Mouse (Mus musculus): ENCODE data around the gene Klrg1. TPM values are rescaled to one million over a fixed set of nuclear protein-coding genes. Genes with fewer than 3 reads are reported as not detected.

Klrg1 gene
- total and polyA plus RNA-seq, 3 experiments: 0.28 to 1.0 TPM; not detected in 1

- Histone ChIP-seq H3K9me3 (replicated peaks; ENCODE audit: insufficient read depth, low read length) (no peaks in the 10 kb centered on the region), H3K27me3 (ENCODE audit: control insufficient read depth in 1 of 2, insufficient read depth in 2 of 2, low read length in 2 of 2) (no peaks in the 10 kb centered on the region), H3K9ac (ENCODE audit: control insufficient read depth, low read depth, low read length, poor library complexity, severe bottlenecking) (no peak overlapping the region), H3K4me3 (ENCODE audit: control insufficient read depth in 1 of 2, insufficient read depth in 1 of 2, low read depth in 2 of 2, low read length in 2 of 2) (no peak overlapping the region), H3K27ac (ENCODE audit: control insufficient read depth, low read depth, low read length) (no peak overlapping the region), H3K79me2 (ENCODE audit: control insufficient read depth, insufficient read depth, low read length, poor library complexity) (no peaks in the 10 kb centered on the region), H3K4me1 (ENCODE audit: control insufficient read depth in 1 of 2, insufficient read depth in 2 of 2, low read length in 2 of 2) (peaks cover 0 to 5% of the 10 kb centered on the region in 2 experiments; a peak in 1 of 4 replicates), H3K36me3 (ENCODE audit: control insufficient read depth in 1 of 2, insufficient read depth in 2 of 2, low read length in 2 of 2) (no peaks in the 10 kb centered on the region)
- no peak for TF ChIP-seq MEF2A (IDR thresholded peaks at IDR 0.05; ENCODE audit: extremely low read depth, insufficient replicate concordance, low read depth, low read length, poor library complexity, severe bottlenecking)
- no peak for DNase-seq (ENCODE audit: low read depth, low spot score)
Measured at GRCm38 (mm10) chr6:122284304-122284703, 1.6 kb upstream of the Klrg1 start.

- Histone ChIP-seq H3K79me2 (ENCODE audit: control insufficient read depth, insufficient read depth, low read length, poor library complexity) (no peaks in the 10 kb centered on the region), H3K36me3 (ENCODE audit: control insufficient read depth in 1 of 2, insufficient read depth in 2 of 2, low read length in 2 of 2) (no peaks in the 10 kb centered on the region), H3K4me3 (ENCODE audit: control insufficient read depth in 1 of 2, insufficient read depth in 1 of 2, low read depth in 2 of 2, low read length in 2 of 2) (no peak overlapping the region), H3K27ac (ENCODE audit: control insufficient read depth, low read depth, low read length) (no peak overlapping the region), H3K9ac (ENCODE audit: control insufficient read depth, low read depth, low read length, poor library complexity, severe bottlenecking) (no peak overlapping the region), H3K4me1 (ENCODE audit: control insufficient read depth in 1 of 2, insufficient read depth in 2 of 2, low read length in 2 of 2) (no peaks in the 10 kb centered on the region), H3K9me3 (replicated peaks; ENCODE audit: insufficient read depth, low read length) (no peaks in the 10 kb centered on the region), H3K27me3 (ENCODE audit: control insufficient read depth in 1 of 2, insufficient read depth in 2 of 2, low read length in 2 of 2) (no peaks in the 10 kb centered on the region)
- no peak for DNase-seq (ENCODE audit: low read depth, low spot score)
- TF ChIP-seq E2F4 (IDR thresholded peaks at IDR 0.05; ENCODE audit: borderline replicate concordance, low read depth, low read length) (no peak), NELFE (IDR thresholded peaks at IDR 0.05; ENCODE audit: low read depth, low read length) (no peak), CHD2 (IDR thresholded peaks at IDR 0.05; ENCODE audit: low read length) (no peak), ZC3H11A (IDR thresholded peaks at IDR 0.05; ENCODE audit: low read depth, low read length) (no peak), MYC (IDR thresholded peaks at IDR 0.05; ENCODE audit: low read depth, low read length) (no peak), POLR2AphosphoS2 (IDR thresholded peaks at IDR 0.05; ENCODE audit: low read length) (no peak), EP300 (IDR thresholded peaks at IDR 0.05; ENCODE audit: low read depth in 1 of 2, low read length in 2 of 2) (no peak), ELF1 (IDR thresholded peaks at IDR 0.05; ENCODE audit: low read depth, low read length) (no peak), BHLHE40 (IDR thresholded peaks at IDR 0.05; ENCODE audit: borderline replicate concordance, low read depth, low read length) (no peak), RAD21 (IDR thresholded peaks at IDR 0.05; ENCODE audit: low read depth, low read length) (no peak), MYB (IDR thresholded peaks at IDR 0.05; ENCODE audit: low read depth, low read length) (no peak), MXI1 (IDR thresholded peaks at IDR 0.05; ENCODE audit: low read depth, low read length) (no peak), MAZ (IDR thresholded peaks at IDR 0.05; ENCODE audit: low read depth, low read length) (no peak), JUND (IDR thresholded peaks at IDR 0.05; ENCODE audit: low read depth, low read length) (no peak)
Measured at GRCm38 (mm10) chr6:122283429-122283828, 747 bp upstream of the Klrg1 start.

- no peak overlapping the region for H3K27ac ChIP-seq (ENCODE audit: control insufficient read depth, low read depth, low read length)
- H3K4me1 ChIP-seq (ENCODE audit: control insufficient read depth in 1 of 2, insufficient read depth in 2 of 2, low read length in 2 of 2): peaks cover 12 to 13% of the 10 kb centered on the region in 2 experiments
Measured at GRCm38 (mm10) chr6:122276565-122276964, 6.1 kb downstream of the Klrg1 start.

More at GRCm38 (mm10) chr6:122276565-122276964, 6.1 kb downstream of the Klrg1 start:
- no peaks in the 10 kb centered on the region for H3K9me3 ChIP-seq (replicated peaks; ENCODE audit: insufficient read depth, low read length)
- no peak for DNase-seq (ENCODE audit: low read depth, low spot score)
- no peak overlapping the region for H3K4me3 ChIP-seq (ENCODE audit: control insufficient read depth in 1 of 2, insufficient read depth in 1 of 2, low read depth in 2 of 2, low read length in 2 of 2)
- no peaks in the 10 kb centered on the region for H3K79me2 ChIP-seq (ENCODE audit: control insufficient read depth, insufficient read depth, low read length, poor library complexity)
- no peaks in the 10 kb centered on the region for H3K27me3 ChIP-seq (ENCODE audit: control insufficient read depth in 1 of 2, insufficient read depth in 2 of 2, low read length in 2 of 2)
- TF ChIP-seq MEF2A (IDR thresholded peaks at IDR 0.05; ENCODE audit: extremely low read depth, insufficient replicate concordance, low read depth, low read length, poor library complexity, severe bottlenecking): no peak
- no peak for TF ChIP-seq TCF12 (IDR thresholded peaks at IDR 0.05; ENCODE audit: low read depth, low read length)
- no peak for TF ChIP-seq BHLHE40 (IDR thresholded peaks at IDR 0.05; ENCODE audit: borderline replicate concordance, low read depth, low read length)
- no peak for TF ChIP-seq RCOR1 (IDR thresholded peaks at IDR 0.05; ENCODE audit: low read depth, low read length)
- no peak for TF ChIP-seq ZC3H11A (IDR thresholded peaks at IDR 0.05; ENCODE audit: low read depth, low read length)
- TF ChIP-seq MAFK (IDR thresholded peaks at IDR 0.05; ENCODE audit: borderline replicate concordance, low read depth, low read length): no peak
- no peak overlapping the region for H3K9ac ChIP-seq (ENCODE audit: control insufficient read depth, low read depth, low read length, poor library complexity, severe bottlenecking)
- peaks cover 0 to 18% of the 10 kb centered on the region in 2 experiments; a peak in 2 of 4 replicates for H3K36me3 ChIP-seq (ENCODE audit: control insufficient read depth in 1 of 2, insufficient read depth in 2 of 2, low read length in 2 of 2)
